Mouse (Mus musculus) embryonic facial prominence, embryonic 15.5 days (tissue): ENCODE measurements at regions not wholly inside any gene's neighbourhood (a gene's known extent, or its start where the extent isn't known, plus 50 kb on each side); places are given as distances from the start of the nearest gene placed in this dataset.
A peak's percentile ranks its signal among the peaks of the same experiment; 100 is the strongest.

Experiments used
- ATAC-seq: fragments of 200-750 bp; cut with Nextera tagmentation; 2 replicates; pipeline ENCODE4 v1.8.0; 2017; ENCODE audit warnings: low read depth, moderate TSS enrichment; ENCODE audit not compliant: insufficient number of reproducible peaks, low FRiP score, low TSS enrichment
- H3K27ac ChIP-seq: fragments of 300-500 bp; sonication (generic); replicated peaks from 2 replicates; pipeline ENCODE4 v1.5.1; 2015; ENCODE audit warnings: mild to moderate bottlenecking, inconsistent platforms
- H3K27me3 ChIP-seq: fragments of 300-500 bp; sonication (generic); 2 replicates; pipeline ENCODE4 v1.6.1; 2015; ENCODE audit warnings: inconsistent platforms
- H3K36me3 ChIP-seq: fragments of 300-500 bp; sonication (generic); 2 replicates; pipeline ENCODE4 v1.6.1; 2015; ENCODE audit warnings: mild to moderate bottlenecking, inconsistent platforms
- H3K4me1 ChIP-seq: fragments of 300-500 bp; sonication (generic); 2 replicates; pipeline ENCODE4 v1.6.1; 2015; ENCODE audit warnings: inconsistent platforms
- H3K4me2 ChIP-seq: fragments of 300-500 bp; sonication (generic); replicated peaks from 2 replicates; pipeline ENCODE4 v1.6.1; 2015; ENCODE audit warnings: mild to moderate bottlenecking, inconsistent platforms
- H3K4me3 ChIP-seq: fragments of 300-500 bp; sonication (generic); replicated peaks from 2 replicates; pipeline ENCODE4 v1.5.1; 2015; ENCODE audit warnings: mild to moderate bottlenecking, inconsistent platforms
- H3K9ac ChIP-seq: fragments of 300-500 bp; sonication (generic); 2 replicates; pipeline ENCODE4 v1.6.1; 2015; ENCODE audit warnings: inconsistent platforms
- H3K9me3 ChIP-seq: fragments of 300-500 bp; sonication (generic); replicated peaks from 2 replicates; pipeline ENCODE4 v1.6.1; 2016; ENCODE audit warnings: inconsistent platforms
- WGBS: fragments of 180-500 bp; shearing (Covaris S2); methylation state at CpG from one replicate; pipeline ENCODE4 v1.1.7; 2015; 5-methylcytosine and 5-hydroxymethylcytosine counted together

GRCm38 (mm10) chr11:112861233-112861632, 79.2 kb downstream of the Sox9 start:
- WGBS = 72% methylated on average over 5 of the region's 5 CpGs
- Histone ChIP-seq H3K27ac (no peak overlapping the region), H3K27me3 (no peaks in the 10 kb centered on the region), H3K9me3 (no peaks in the 10 kb centered on the region), H3K4me1 (no peaks in the 10 kb centered on the region), H3K4me2 (no peak overlapping the region), H3K36me3 (no peaks in the 10 kb centered on the region), H3K9ac (no peak overlapping the region), H3K4me3 (no peak overlapping the region)
- no peak for ATAC-seq

- H3K4me1 ChIP-seq = peaks cover 12% of the 10 kb centered on the region
- H3K27ac ChIP-seq = no peak overlapping the region
- no peaks in the 10 kb centered on the region for H3K27me3 ChIP-seq
- 89% methylated on average over 9 of the region's 9 CpGs for WGBS
- no peak overlapping the region for H3K4me2 ChIP-seq
- H3K9ac ChIP-seq = no peak overlapping the region
- H3K36me3 ChIP-seq = no peaks in the 10 kb centered on the region
- no peak for ATAC-seq
- no peaks in the 10 kb centered on the region for H3K9me3 ChIP-seq
- H3K4me3 ChIP-seq = no peak overlapping the region
These were observed 83.8 kb downstream of the Sox9 start for GRCm38 (mm10) chr11:112865836-112866235.

- H3K27ac ChIP-seq = no peak overlapping the region
- ATAC-seq = no peak
- peaks cover 12% of the 10 kb centered on the region for H3K4me1 ChIP-seq
- WGBS = 32% methylated on average over 5 of the region's 5 CpGs
- H3K36me3 ChIP-seq = no peaks in the 10 kb centered on the region
- H3K4me3 ChIP-seq = no peak overlapping the region
- 0 out of 2 replicates have a peak, but pooled peaks cover 4% of the 10 kb centered on the region for H3K27me3 ChIP-seq
- peak overlapping the region; percentile 49; the same call in 1 of the 2 replicates for H3K4me2 ChIP-seq
- H3K9ac ChIP-seq = no peak overlapping the region
- H3K9me3 ChIP-seq = no peaks in the 10 kb centered on the region
These were observed 87.5 kb downstream of the Sox9 start for GRCm38 (mm10) chr11:112869571-112869970.

GRCm38 (mm10) chr11:112870201-112871035, 88.4 kb downstream of the Sox9 start:
- H3K27me3 ChIP-seq = 0 out of 2 replicates have a peak, but pooled peaks cover 4% of the 10 kb centered on the region
- H3K4me2 ChIP-seq = peak overlapping the region; percentile 49
- no peak overlapping the region for H3K9ac ChIP-seq
- peak overlapping the region; percentile 19 for H3K4me3 ChIP-seq
- peak; percentile 29; the same call in 1 of the 2 replicates for ATAC-seq
- no peaks in the 10 kb centered on the region for H3K9me3 ChIP-seq
- 4% methylated on average over 17 of the region's 17 CpGs for WGBS
- H3K36me3 ChIP-seq = no peaks in the 10 kb centered on the region
- H3K4me1 ChIP-seq = peaks cover 12% of the 10 kb centered on the region
- no peak overlapping the region for H3K27ac ChIP-seq

GRCm38 (mm10) chr11:112872677-112873367, 90.8 kb downstream of the Sox9 start:
- H3K4me3 ChIP-seq = no peak overlapping the region
- ATAC-seq = no peak
- H3K36me3 ChIP-seq = no peaks in the 10 kb centered on the region
- H3K27ac ChIP-seq = no peak overlapping the region
- H3K27me3 ChIP-seq = 0 out of 2 replicates have a peak, but pooled peaks cover 4% of the 10 kb centered on the region
- H3K4me2 ChIP-seq = no peak overlapping the region
- H3K9ac ChIP-seq = no peak overlapping the region
- no peaks in the 10 kb centered on the region for H3K9me3 ChIP-seq
- H3K4me1 ChIP-seq = peaks cover 12% of the 10 kb centered on the region
- 63% methylated on average over 11 of the region's 11 CpGs for WGBS

- no peak for ATAC-seq
- Histone ChIP-seq H3K27ac (no peak overlapping the region), H3K36me3 (no peaks in the 10 kb centered on the region), H3K27me3 (0 out of 2 replicates have a peak, but pooled peaks cover 4% of the 10 kb centered on the region), H3K4me2 (no peak overlapping the region), H3K4me1 (peaks cover 12% of the 10 kb centered on the region), H3K9me3 (no peaks in the 10 kb centered on the region), H3K9ac (no peak overlapping the region), H3K4me3 (no peak overlapping the region)
- WGBS = 81% methylated on average over 11 of the region's 11 CpGs
These were observed 92.2 kb downstream of the Sox9 start for GRCm38 (mm10) chr11:112874239-112874638.

- no peak overlapping the region for H3K27ac ChIP-seq
- H3K4me3 ChIP-seq = no peak overlapping the region
- no peaks in the 10 kb centered on the region for H3K36me3 ChIP-seq
- H3K9me3 ChIP-seq = no peaks in the 10 kb centered on the region
- no peak overlapping the region for H3K9ac ChIP-seq
- WGBS = 60% methylated on average over 8 of the region's 8 CpGs
- H3K27me3 ChIP-seq = 0 out of 2 replicates have a peak, but pooled peaks cover 3% of the 10 kb centered on the region
- H3K4me2 ChIP-seq = no peak overlapping the region
- ATAC-seq = no peak
- H3K4me1 ChIP-seq = no peaks in the 10 kb centered on the region
These were observed 94.2 kb downstream of the Sox9 start for GRCm38 (mm10) chr11:112876226-112876625.

GRCm38 (mm10) chr11:112878436-112878835, 96.4 kb downstream of the Sox9 start:
- Histone ChIP-seq H3K4me1 (no peaks in the 10 kb centered on the region), H3K27me3 (no peaks in the 10 kb centered on the region), H3K9ac (no peak overlapping the region), H3K9me3 (no peaks in the 10 kb centered on the region), H3K4me3 (no peak overlapping the region), H3K36me3 (no peaks in the 10 kb centered on the region), H3K4me2 (no peak overlapping the region), H3K27ac (no peak overlapping the region)
- no peak for ATAC-seq

- no peaks in the 10 kb centered on the region for H3K9me3 ChIP-seq
- H3K4me1 ChIP-seq = no peaks in the 10 kb centered on the region
- H3K4me3 ChIP-seq = no peak overlapping the region
- ATAC-seq = no peak
- no peak overlapping the region for H3K4me2 ChIP-seq
- H3K9ac ChIP-seq = no peak overlapping the region
- H3K27me3 ChIP-seq = no peaks in the 10 kb centered on the region
- H3K27ac ChIP-seq = no peak overlapping the region
- WGBS = 77% methylated on average over 3 of the region's 3 CpGs
- H3K36me3 ChIP-seq = no peaks in the 10 kb centered on the region
These were observed 98.7 kb downstream of the Sox9 start for GRCm38 (mm10) chr11:112880736-112881135.

- no peak overlapping the region for H3K4me3 ChIP-seq
- no peak overlapping the region for H3K27ac ChIP-seq
- no peaks in the 10 kb centered on the region for H3K27me3 ChIP-seq
- no peaks in the 10 kb centered on the region for H3K36me3 ChIP-seq
- H3K9ac ChIP-seq = no peak overlapping the region
- no peaks in the 10 kb centered on the region for H3K9me3 ChIP-seq
- H3K4me1 ChIP-seq = no peaks in the 10 kb centered on the region
- H3K4me2 ChIP-seq = no peak overlapping the region
- ATAC-seq = no peak
- WGBS = 84% methylated on average over 9 of the region's 9 CpGs
These were observed 103.4 kb downstream of the Sox9 start for GRCm38 (mm10) chr11:112885336-112885940.

GRCm38 (mm10) chr11:112886139-112886538, 104.1 kb downstream of the Sox9 start:
- no peak for ATAC-seq
- no peak overlapping the region for H3K9ac ChIP-seq
- no peak overlapping the region for H3K4me3 ChIP-seq
- no peaks in the 10 kb centered on the region for H3K4me1 ChIP-seq
- H3K9me3 ChIP-seq = no peaks in the 10 kb centered on the region
- no peaks in the 10 kb centered on the region for H3K36me3 ChIP-seq
- no peak overlapping the region for H3K27ac ChIP-seq
- no peak overlapping the region for H3K4me2 ChIP-seq
- 82% methylated on average over 16 of the region's 16 CpGs for WGBS
- no peaks in the 10 kb centered on the region for H3K27me3 ChIP-seq
